Mouse (Mus musculus) kidney, embryonic 14.5 days (tissue): ENCODE results near the gene Olfr1131. TPM values are rescaled to one million over a fixed set of nuclear protein-coding genes. Genes with fewer than 3 reads are reported as not detected.
"Not testable (repeated sequence)": the region's sequence is repeated elsewhere in the genome, so short reads cannot be mapped to it uniquely, and the experiment has no call there.

ENCODE experiments used
- ATAC-seq: fragments of 200-750 bp; cut with Nextera tagmentation; 2 replicates; pipeline ENCODE4 v1.8.0; 2017; ENCODE audit warnings: moderate number of reproducible peaks, mild to moderate bottlenecking, moderate TSS enrichment, moderate library complexity; ENCODE audit not compliant: low FRiP score, low TSS enrichment
- H3K27ac ChIP-seq: fragments of 300-500 bp; sonication (generic); 2 replicates; pipeline ENCODE4 v1.5.1; 2014; ENCODE audit warnings: low read depth, mild to moderate bottlenecking, low read length, moderate library complexity, mixed read lengths
- H3K27me3 ChIP-seq: fragments of 300-500 bp; sonication (generic); 2 replicates; pipeline ENCODE4 v1.6.1; 2014; ENCODE audit warnings: mild to moderate bottlenecking, low read length; ENCODE audit not compliant: control insufficient read depth, insufficient read depth
- H3K36me3 ChIP-seq: fragments of 300-500 bp; sonication (generic); 2 replicates; pipeline ENCODE4 v1.6.1; 2014; ENCODE audit warnings: low read length, mixed read lengths; ENCODE audit not compliant: control insufficient read depth, insufficient read depth
- H3K4me1 ChIP-seq: fragments of 300-500 bp; sonication (generic); 2 replicates; pipeline ENCODE4 v1.6.1; 2014; ENCODE audit warnings: low read length, mixed read lengths; ENCODE audit not compliant: control insufficient read depth, insufficient read depth
- H3K4me2 ChIP-seq: fragments of 300-500 bp; sonication (generic); replicated peaks from 2 replicates; pipeline ENCODE4 v1.6.1; 2014; ENCODE audit warnings: low read depth, mild to moderate bottlenecking, low read length
- H3K4me3 ChIP-seq: fragments of 300-500 bp; sonication (generic); 2 replicates; pipeline ENCODE4 v1.5.1; 2014; ENCODE audit warnings: mild to moderate bottlenecking, low read length
- H3K9ac ChIP-seq: fragments of 300-500 bp; sonication (generic); 2 replicates; pipeline ENCODE4 v1.6.1; 2014; ENCODE audit warnings: low read depth, mild to moderate bottlenecking, low read length, moderate library complexity
- H3K9me3 ChIP-seq: fragments of 300-500 bp; sonication (generic); 2 replicates; pipeline ENCODE4 v1.6.1; 2016; ENCODE audit warnings: low read length; ENCODE audit not compliant: control insufficient read depth
- WGBS: fragments of 180-500 bp; shearing (Covaris S2); extraction: QIAGEN DNeasy Blood & Tissue Kit; methylation state at CpG from one replicate; pipeline ENCODE4 v1.1.7; 2014; 5-methylcytosine and 5-hydroxymethylcytosine counted together
- polyA plus RNA-seq: library from polyadenylated mRNA; unstranded; fragments of >200 nt; fragmentation: Nextera tagmentation; extraction: Ambion mirVana; gene quantifications from 2 replicates; pipeline ENCODE4 v1.2.1, GENCODE M21; 2014

The Olfr1131 gene
- not detected in 2 replicates for polyA plus RNA-seq

GRCm38 (mm10) chr2:87626804-87627203 is at the start of gene Olfr1131:
TSS of gene Olfr1131 (plus strand) at chr2:87627104.
- Histone ChIP-seq H3K9ac (no peak within 1 kb of the TSS), H3K27me3 (no peaks in the 10 kb centered on the region), H3K36me3 (no peaks in the 10 kb centered on the region), H3K9me3 (no peaks in the 10 kb centered on the region), H3K27ac (no peak within 1 kb of the TSS), H3K4me3 (no peak within 1 kb of the TSS), H3K4me1 (no peaks in the 10 kb centered on the region), H3K4me2 (no peak within 1 kb of the TSS)
- no peak for ATAC-seq
- 72% methylated on average over 3 of the region's 3 CpGs for WGBS

GRCm38 (mm10) chr2:87605912-87606311 is 21.0 kb upstream of the Olfr1131 start, which contains the start of gene Olfr1130:
TSS of gene Olfr1130 (plus strand) at chr2:87606212.
- ATAC-seq, H3K36me3 ChIP-seq, H3K9ac ChIP-seq, H3K9me3 ChIP-seq, H3K27me3 ChIP-seq, H3K4me1 ChIP-seq, H3K4me3 ChIP-seq, H3K27ac ChIP-seq, H3K4me2 ChIP-seq: not testable (repeated sequence)

- H3K4me3 ChIP-seq, result no peak within 1 kb of the TSS
- no peaks in the 10 kb centered on the region for H3K27me3 ChIP-seq
- no peak for ATAC-seq
Observed at GRCm38 (mm10) chr2:87637435-87637834, 10.5 kb downstream of the Olfr1131 start, which contains the start of gene Olfr1132. TSS of gene Olfr1132 (minus strand) at chr2:87637535.

GRCm38 (mm10) chr2:87642441-87642840 is 15.5 kb downstream of the Olfr1131 start:
- no peaks in the 10 kb centered on the region for H3K4me1 ChIP-seq
- H3K9ac ChIP-seq, result no peak overlapping the region
- no peaks in the 10 kb centered on the region for H3K27me3 ChIP-seq
- no peak overlapping the region for H3K4me3 ChIP-seq
- no peak overlapping the region for H3K4me2 ChIP-seq
- no peak overlapping the region for H3K27ac ChIP-seq
- ATAC-seq, result no peak
- no peaks in the 10 kb centered on the region for H3K9me3 ChIP-seq
- H3K36me3 ChIP-seq, result no peaks in the 10 kb centered on the region

More at GRCm38 (mm10) chr2:87637435-87637834, 10.5 kb downstream of the Olfr1131 start, which contains the start of gene Olfr1132:
- Histone ChIP-seq H3K36me3 (no peaks in the 10 kb centered on the region), H3K4me1 (no peaks in the 10 kb centered on the region), H3K9ac (no peak within 1 kb of the TSS), H3K4me2 (no peak within 1 kb of the TSS), H3K27ac (no peak within 1 kb of the TSS), H3K9me3 (no peaks in the 10 kb centered on the region)

- Histone ChIP-seq H3K4me1 (no peaks in the 10 kb centered on the region), H3K27ac (no peak within 1 kb of the TSS), H3K9ac (no peak within 1 kb of the TSS), H3K27me3 (no peaks in the 10 kb centered on the region), H3K4me3 (no peak within 1 kb of the TSS), H3K36me3 (no peaks in the 10 kb centered on the region), H3K9me3 (no peaks in the 10 kb centered on the region), H3K4me2 (no peak within 1 kb of the TSS)
- no peak for ATAC-seq
Observed at GRCm38 (mm10) chr2:87647274-87647673, 20.4 kb downstream of the Olfr1131 start, which contains the start of gene Olfr1133. TSS of gene Olfr1133 (minus strand) at chr2:87647374.

GRCm38 (mm10) chr2:87658360-87658759 is 31.5 kb downstream of the Olfr1131 start, which contains the start of gene Olfr1134:
TSS of gene Olfr1134 (minus strand) at chr2:87658460.
- H3K4me3 ChIP-seq, result no peak within 1 kb of the TSS
- no peaks in the 10 kb centered on the region for H3K4me1 ChIP-seq
- WGBS, result 91% methylated on average over 2 of the region's 2 CpGs
- no peak within 1 kb of the TSS for H3K9ac ChIP-seq
- no peaks in the 10 kb centered on the region for H3K27me3 ChIP-seq
- no peaks in the 10 kb centered on the region for H3K36me3 ChIP-seq
- no peak within 1 kb of the TSS for H3K27ac ChIP-seq
- no peak for ATAC-seq
- H3K4me2 ChIP-seq, result no peak within 1 kb of the TSS
- no peaks in the 10 kb centered on the region for H3K9me3 ChIP-seq

- H3K9me3 ChIP-seq, result no peaks in the 10 kb centered on the region
- H3K4me1 ChIP-seq, result no peaks in the 10 kb centered on the region
- no peaks in the 10 kb centered on the region for H3K27me3 ChIP-seq
- no peaks in the 10 kb centered on the region for H3K36me3 ChIP-seq
- WGBS, result 13% methylated on average over 1 of the region's 1 CpGs
- no peak within 1 kb of the TSS for H3K4me3 ChIP-seq
- no peak within 1 kb of the TSS for H3K27ac ChIP-seq
- H3K4me2 ChIP-seq, result no peak within 1 kb of the TSS
- no peak for ATAC-seq
- no peak within 1 kb of the TSS for H3K9ac ChIP-seq
Observed at GRCm38 (mm10) chr2:87673564-87673963, 46.7 kb downstream of the Olfr1131 start, which contains the start of gene Olfr1135. TSS of gene Olfr1135 (minus strand) at chr2:87673664.

Other genes starting within 250 kb of the Olfr1131 start
- not detected in 2 replicates for gene Olfr1122, start 241.3 kb upstream of the Olfr1131 start, polyA plus RNA-seq
- not detected in 2 replicates for gene Olfr1123, start 210.5 kb upstream of the Olfr1131 start, polyA plus RNA-seq
- 0.10 TPM in 1 of 2 replicates, not detected in the other for gene Olfr1124, start 196.8 kb upstream of the Olfr1131 start, polyA plus RNA-seq
- gene Olfr1126, start 173.1 kb upstream of the Olfr1131 start, polyA plus RNA-seq, result not detected in 2 replicates
- not detected in 2 replicates for gene Pramel7, start 130.0 kb upstream of the Olfr1131 start, polyA plus RNA-seq
- gene Pramel6, start 120.5 kb upstream of the Olfr1131 start, polyA plus RNA-seq, result not detected in 2 replicates
- not detected in 2 replicates for gene Olfr153, start 95.3 kb upstream of the Olfr1131 start, polyA plus RNA-seq
- gene Olfr1128, start 81.6 kb upstream of the Olfr1131 start, polyA plus RNA-seq, result not detected in 2 replicates
- not detected in 2 replicates for gene Olfr1129, start 53.2 kb upstream of the Olfr1131 start, polyA plus RNA-seq
- not detected in 2 replicates for gene Olfr1130, start 20.9 kb upstream of the Olfr1131 start, polyA plus RNA-seq
- not detected in 2 replicates for gene Olfr1132, start 10.4 kb downstream of the Olfr1131 start, polyA plus RNA-seq
- gene Olfr1133, start 20.3 kb downstream of the Olfr1131 start, polyA plus RNA-seq, result not detected in 2 replicates
- gene Olfr1134, start 31.4 kb downstream of the Olfr1131 start, polyA plus RNA-seq, result not detected in 2 replicates
- gene Olfr1135, start 46.6 kb downstream of the Olfr1131 start, polyA plus RNA-seq, result not detected in 2 replicates
- not detected in 2 replicates for gene Olfr1136, start 66.8 kb downstream of the Olfr1131 start, polyA plus RNA-seq
- gene Olfr1137, start 86.1 kb downstream of the Olfr1131 start, polyA plus RNA-seq, result not detected in 2 replicates
- gene Olfr1138, start 112.9 kb downstream of the Olfr1131 start, polyA plus RNA-seq, result not detected in 2 replicates
- gene Olfr1140, start 116.6 kb downstream of the Olfr1131 start, polyA plus RNA-seq, result not detected in 2 replicates
- gene Olfr1141, start 126.9 kb downstream of the Olfr1131 start, polyA plus RNA-seq, result not detected in 2 replicates
- gene Olfr152, start 152.4 kb downstream of the Olfr1131 start, polyA plus RNA-seq, result not detected in 2 replicates
- not detected in 2 replicates for gene Olfr1143, start 173.5 kb downstream of the Olfr1131 start, polyA plus RNA-seq
- not detected in 2 replicates for gene Olfr1145, start 182.7 kb downstream of the Olfr1131 start, polyA plus RNA-seq
- gene Olfr1148, start 203.4 kb downstream of the Olfr1131 start, polyA plus RNA-seq, result not detected in 2 replicates
- not detected in 2 replicates for gene Olfr1150-ps1, start 216.9 kb downstream of the Olfr1131 start, polyA plus RNA-seq
- not detected in 2 replicates for gene Olfr1151, start 228.8 kb downstream of the Olfr1131 start, polyA plus RNA-seq
- gene Olfr1152, start 239.4 kb downstream of the Olfr1131 start, polyA plus RNA-seq, result not detected in 2 replicates